Mouse (Mus musculus): ENCODE measurements around the gene S100pbp.
"Not testable (repeated sequence)": the region's sequence is repeated elsewhere in the genome, so short reads cannot be mapped to it uniquely, and the experiment has no call there.

The S100pbp gene

GRCm38 (mm10) chr4:129221097-129222010 lies 31.8 kb upstream of the S100pbp start:
- no peak for DNase-seq (ENCODE audit: low spot score)

DNA sequence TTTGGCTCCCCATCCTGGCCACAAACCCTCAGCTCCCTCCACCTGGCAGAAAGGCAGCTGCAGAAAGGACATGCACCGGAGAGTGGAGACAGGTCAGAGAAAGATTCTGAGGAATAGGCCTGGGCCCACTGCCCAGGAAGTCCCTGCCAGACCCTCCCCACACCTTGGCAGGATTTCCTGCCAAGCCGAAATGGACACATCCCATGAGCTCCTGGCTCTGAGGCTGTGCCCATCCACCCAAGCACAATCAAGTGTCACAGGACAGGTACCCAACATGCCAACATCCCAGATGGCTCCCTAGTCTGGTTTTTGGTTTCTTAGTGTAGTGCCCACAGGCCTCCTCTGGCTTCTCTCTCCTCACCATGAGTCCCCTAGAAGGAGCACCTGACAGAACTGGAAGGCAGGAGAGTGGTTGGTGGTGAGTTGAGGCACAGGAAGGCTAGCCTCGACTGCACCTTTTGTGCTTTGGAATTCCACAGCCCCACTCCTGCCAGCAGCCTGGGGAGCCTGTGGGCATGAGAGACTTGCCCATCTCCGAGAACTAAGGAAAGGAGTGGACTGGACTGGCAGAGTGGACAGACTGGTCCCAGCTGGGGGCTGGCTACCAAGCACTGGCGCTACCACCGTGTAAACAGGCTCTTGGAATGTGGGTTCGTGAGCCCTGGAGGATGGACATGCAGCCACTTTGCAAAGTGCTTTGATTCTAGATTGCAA lies 31.0 kb upstream of the S100pbp start:
- DNase-seq (ENCODE audit: low spot score): no peak

- DNase-seq (ENCODE audit: low spot score): no peak
Observed at GRCm38 (mm10) chr4:129219198-129219597, 29.7 kb upstream of the S100pbp start.

- no peak for DNase-seq (ENCODE audit: low spot score)
Observed at GRCm38 (mm10) chr4:129218569-129219175, 29.1 kb upstream of the S100pbp start.

GRCm38 (mm10) chr4:129212486-129212885 lies 23.0 kb upstream of the S100pbp start:
- DNase-seq (ENCODE audit: low spot score): not testable (repeated sequence)

GRCm38 (mm10) chr4:129211461-129211860 lies 21.9 kb upstream of the S100pbp start:
- DNase-seq (ENCODE audit: low spot score): peak; percentile 82

GRCm38 (mm10) chr4:129209504-129209903 lies 20.0 kb upstream of the S100pbp start:
- DNase-seq (ENCODE audit: low spot score): peak; percentile 41

DNA sequence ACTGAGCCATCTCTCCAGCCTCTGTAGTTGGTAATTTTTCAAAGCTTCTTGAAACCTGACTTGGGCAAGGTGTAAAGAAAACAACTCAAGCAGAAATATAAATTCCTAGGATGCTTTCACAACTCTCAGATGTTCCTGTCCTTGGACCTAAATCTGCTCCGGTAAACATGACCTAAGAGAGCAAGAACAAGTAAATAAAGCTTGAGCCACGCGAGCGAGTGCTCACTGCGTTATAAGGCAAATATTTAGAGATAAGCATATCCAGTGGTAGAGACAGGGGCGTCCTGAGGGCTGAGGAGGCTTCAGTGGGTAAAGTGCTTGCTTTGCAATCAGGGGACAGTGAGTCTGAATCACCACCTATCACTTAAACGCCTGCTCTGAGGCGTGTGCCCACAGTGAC lies 17.3 kb upstream of the S100pbp start:
- no peak for DNase-seq (ENCODE audit: low spot score)

DNA sequence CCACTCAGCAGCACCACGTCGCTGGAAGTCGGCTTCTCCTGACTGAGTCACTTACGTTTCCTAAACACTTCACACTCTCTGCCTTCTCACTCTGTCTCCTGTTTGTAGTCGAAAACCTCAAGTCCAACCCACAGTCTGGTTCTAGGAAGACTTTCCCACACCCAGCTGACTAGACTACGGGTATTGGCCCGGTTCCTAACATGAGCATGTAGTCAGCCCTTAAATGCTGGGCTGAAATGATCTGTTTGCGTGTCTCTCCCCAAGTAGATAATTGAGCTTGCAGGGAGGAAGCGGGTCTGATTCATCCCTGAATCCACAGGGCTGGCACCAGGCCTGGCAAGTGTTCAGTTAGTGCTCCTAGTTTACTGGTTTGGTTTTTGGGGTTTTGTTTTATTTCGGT lies 15.1 kb upstream of the S100pbp start:
- DNase-seq (ENCODE audit: low spot score): peak; percentile 75

DNA sequence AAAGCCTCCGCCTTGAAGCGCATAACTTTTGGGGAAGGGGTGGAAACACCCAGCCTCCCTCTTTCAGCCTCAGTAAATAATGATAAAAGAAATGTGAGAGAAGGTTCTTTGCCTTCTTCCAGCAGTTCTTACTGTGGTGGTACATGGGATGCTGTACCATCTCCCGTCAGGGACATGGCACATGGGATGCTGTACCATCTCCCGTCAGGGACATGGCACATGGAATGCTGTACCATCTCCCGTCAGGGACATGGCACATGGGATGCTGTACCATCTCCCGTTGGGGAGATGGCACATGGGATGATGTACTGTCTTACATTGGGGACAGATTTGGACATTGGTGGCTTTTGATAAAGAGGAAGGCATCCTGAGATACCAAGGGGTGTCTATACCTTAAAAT lies 8.0 kb upstream of the S100pbp start:
- no peak for DNase-seq (ENCODE audit: low spot score)

DNA sequence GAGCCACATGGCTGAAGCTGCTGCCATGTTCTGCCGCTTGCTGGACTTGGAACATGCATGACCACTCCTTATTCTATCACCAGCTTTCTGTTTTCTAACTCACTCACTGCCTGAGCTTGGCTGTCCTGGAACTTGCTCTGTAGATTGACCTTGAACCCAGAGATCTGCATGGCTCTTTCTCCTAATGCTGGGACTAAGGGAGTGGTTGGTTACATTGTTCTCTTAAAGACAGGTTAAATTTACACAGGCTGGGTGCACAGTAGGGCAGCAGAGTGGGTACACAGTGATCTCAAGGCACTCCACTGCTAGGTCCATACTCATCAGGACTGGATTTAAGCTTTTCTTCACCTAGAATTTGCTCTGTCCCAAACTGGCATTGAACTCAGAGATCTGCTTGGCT lies 4.8 kb upstream of the S100pbp start:
- DNase-seq (ENCODE audit: low spot score): peak; percentile 23

- no peak for DNase-seq (ENCODE audit: low spot score)
Observed at GRCm38 (mm10) chr4:129191691-129192090, 2.2 kb upstream of the S100pbp start.

GRCm38 (mm10) chr4:129190538-129190937 lies 1.0 kb upstream of the S100pbp start:
- no peak for DNase-seq (ENCODE audit: low spot score)

GRCm38 (mm10) chr4:129188803-129189541 lies 555 bp downstream of the S100pbp start:
- peak; percentile 31 for DNase-seq (ENCODE audit: low spot score)

GRCm38 (mm10) chr4:129188041-129188659 lies 1.4 kb downstream of the S100pbp start:
- no peak for DNase-seq (ENCODE audit: low spot score)

DNA sequence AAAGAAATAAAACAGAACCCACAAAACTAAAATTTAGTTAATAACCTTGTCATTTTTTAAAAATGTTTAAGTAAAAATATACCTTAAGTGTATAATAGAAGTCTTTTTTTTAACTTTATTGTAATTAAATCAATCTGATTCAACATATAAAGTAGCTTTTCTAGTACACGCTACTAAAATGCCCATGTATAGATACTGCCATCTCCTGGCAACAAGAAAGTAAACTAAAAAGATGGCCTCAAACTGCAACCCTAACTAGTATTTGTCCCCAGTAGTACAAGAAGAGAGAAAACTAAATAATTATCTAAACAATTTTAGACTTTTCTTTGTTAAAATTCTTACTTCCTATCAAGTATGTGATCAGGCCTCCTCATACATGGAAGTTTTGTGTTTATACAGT lies 10.0 kb downstream of the S100pbp start:
- DNase-seq (ENCODE audit: low spot score): no peak

DNA sequence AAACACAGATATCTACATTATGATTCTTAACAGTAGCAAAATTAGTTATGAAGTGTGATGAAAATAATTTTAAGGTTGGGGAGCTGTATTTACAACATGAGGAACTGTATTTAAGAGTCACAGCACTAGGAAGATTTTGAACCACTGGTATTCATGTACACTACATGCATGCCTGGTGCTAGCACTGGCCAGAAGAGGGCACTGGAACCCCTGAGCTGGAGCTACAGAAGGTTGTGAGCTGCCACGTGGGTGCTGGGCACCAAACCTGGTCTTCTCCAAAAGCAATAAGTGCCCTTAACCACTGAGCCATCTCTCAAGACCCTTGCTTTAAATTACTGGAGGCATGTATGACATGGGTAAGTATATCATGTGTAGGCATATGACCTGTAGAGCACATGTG lies 17.0 kb downstream of the S100pbp start:
- no peak for DNase-seq (ENCODE audit: low spot score)

DNA sequence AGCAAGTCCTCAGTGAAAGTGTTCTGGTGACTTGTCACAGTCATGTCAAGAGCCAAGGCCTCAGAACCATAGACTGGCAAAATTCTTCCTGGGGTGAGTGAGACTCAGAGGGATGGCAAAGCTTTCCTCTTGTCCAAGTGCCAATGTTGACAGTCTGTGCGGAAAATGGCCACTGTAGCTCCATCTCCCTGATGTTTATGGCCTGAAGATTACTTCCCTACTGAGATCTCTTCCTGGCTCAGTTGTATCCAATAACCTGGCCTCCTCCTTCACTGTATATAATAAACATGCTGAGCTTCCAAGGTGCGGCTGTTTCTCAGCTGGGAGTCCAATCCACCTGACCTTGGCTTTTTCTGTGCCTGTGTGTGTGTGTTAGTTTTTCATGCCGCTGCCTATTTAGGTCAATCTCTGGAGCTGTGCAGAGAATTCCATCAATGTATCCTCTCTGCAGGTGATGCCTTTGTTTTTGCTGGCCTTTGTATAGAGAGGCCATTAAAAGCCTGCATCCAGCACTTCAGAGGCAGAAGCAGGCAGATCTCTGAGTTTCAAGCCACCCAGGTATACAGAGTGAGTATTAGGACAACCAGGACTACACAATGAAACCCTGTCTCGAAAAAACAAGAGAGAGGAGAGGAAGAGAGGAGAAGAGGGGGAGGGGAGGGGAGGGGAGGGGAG lies 27.8 kb downstream of the S100pbp start:
- DNase-seq (ENCODE audit: low spot score): no peak

DNA sequence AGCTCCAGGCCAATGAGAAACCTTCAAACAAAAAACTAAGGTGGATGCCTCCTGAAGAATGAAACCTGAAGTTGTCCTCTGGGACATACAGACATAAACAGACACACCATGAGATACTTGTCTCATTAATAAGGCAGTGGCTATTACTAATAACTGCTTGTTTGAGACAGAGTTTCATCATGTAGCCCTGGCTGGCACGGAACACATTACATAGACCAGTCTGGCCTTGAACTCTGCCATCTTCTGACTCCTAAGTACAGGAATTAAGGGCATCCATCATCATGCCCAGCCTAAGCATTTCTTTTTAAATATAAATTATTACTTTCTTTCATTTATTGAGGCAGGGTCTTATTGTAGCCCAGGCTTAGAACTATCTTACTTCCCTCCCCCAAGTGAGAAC lies 28.5 kb downstream of the S100pbp start:
- no peak for DNase-seq (ENCODE audit: low spot score)

DNA sequence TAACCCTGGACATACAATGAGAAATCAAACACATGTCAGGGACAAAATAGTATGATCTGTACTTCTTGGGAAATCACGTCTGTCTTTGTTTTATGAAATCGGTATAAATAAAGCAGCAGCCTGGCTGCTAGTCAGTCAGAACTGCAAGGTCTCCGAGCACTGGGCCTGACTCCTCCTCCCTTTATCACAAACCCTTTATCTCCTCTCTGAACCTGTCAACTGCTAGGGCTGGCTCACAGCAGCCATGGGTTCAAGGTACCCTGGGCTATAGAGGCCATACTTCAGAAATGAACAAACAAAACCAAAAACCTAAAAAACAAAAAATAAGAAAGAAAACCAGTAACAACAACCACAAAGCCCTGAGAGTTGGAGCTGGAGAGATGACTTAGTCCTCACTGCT lies 31.0 kb downstream of the S100pbp start:
- DNase-seq (ENCODE audit: low spot score): no peak

- no peak for DNase-seq (ENCODE audit: low spot score)
Observed at GRCm38 (mm10) chr4:129157541-129157940, 32.0 kb downstream of the S100pbp start.
